Mouse (Mus musculus) spleen, adult 2 months (tissue): ENCODE data around the gene Adcy7. TPM values are rescaled to one million over a fixed set of nuclear protein-coding genes. Genes with fewer than 3 reads are reported as not detected.

Experiments used
- DNase-seq, 2 experiments: peaks; one replicate each; pipeline versions ENCODE4 v3.0.0 to v3.0.0-alpha.2; 2012 to 2021; ENCODE audit warnings: low spot score in 2 of 2, low read depth in 1 of 2
- H3K27ac ChIP-seq: fragments of 200-500 bp; 2 replicates; pipeline ENCODE4 v1.5.1; 2012; ENCODE audit warnings: low read length, inconsistent platforms; ENCODE audit not compliant: insufficient read depth
- H3K27me3 ChIP-seq: fragments of 200-500 bp; 2 replicates; pipeline ENCODE4 v1.6.1; 2012; ENCODE audit warnings: mild to moderate bottlenecking, moderate library complexity, low read length, inconsistent platforms; ENCODE audit not compliant: control insufficient read depth, insufficient read depth
- H3K36me3 ChIP-seq: fragments of 200-500 bp; 2 replicates; pipeline ENCODE4 v1.6.1; 2012; ENCODE audit warnings: mild to moderate bottlenecking, low read length, inconsistent platforms; ENCODE audit not compliant: control insufficient read depth, insufficient read depth
- H3K4me1 ChIP-seq: fragments of 200-500 bp; 2 replicates; pipeline ENCODE4 v1.6.1; 2011; ENCODE audit warnings: inconsistent platforms; ENCODE audit not compliant: control insufficient read depth, insufficient read depth, insufficient read length
- H3K4me3 ChIP-seq: fragments of 200-500 bp; 2 replicates; pipeline ENCODE4 v1.5.1; 2011; ENCODE audit warnings: mild to moderate bottlenecking, inconsistent platforms; ENCODE audit not compliant: insufficient read depth, insufficient read length; ENCODE audit errors: extremely low read depth
- CTCF ChIP-seq: fragments of 200-500 bp; IDR thresholded peaks from 2 replicates; pipeline ENCODE4 v1.5.1; 2011; ENCODE audit warnings: mild to moderate bottlenecking, inconsistent platforms; ENCODE audit not compliant: insufficient read depth, insufficient read length, insufficient replicate concordance; ENCODE audit errors: extremely low read depth
- POLR2A ChIP-seq: fragments of 200-500 bp; IDR thresholded peaks from 2 replicates; pipeline ENCODE4 v1.6.1; 2011; ENCODE audit warnings: low read depth, low read length, inconsistent platforms
- WGBS: fragments of 180-500 bp; shearing (Covaris S2); methylation state at CpG from one replicate; pipeline ENCODE4 v1.1.7; 2018; 5-methylcytosine and 5-hydroxymethylcytosine counted together
- polyA plus RNA-seq: library from polyadenylated mRNA; depleted of rRNA; stranded (reverse); fragments of >200 nt; gene quantifications from 2 replicates; pipeline ENCODE4 v1.2.3, GENCODE M21; 2012

The Adcy7 gene
- polyA plus RNA-seq, 1 experiment = 76.9 TPM

GRCm38 (mm10) chr8:88325251-88325650 lies 53.0 kb downstream of the Adcy7 start:
- Histone ChIP-seq H3K27ac (no peak overlapping the region), H3K4me3 (no peak overlapping the region), H3K27me3 (no peaks in the 10 kb centered on the region), H3K36me3 (peaks cover 64% of the 10 kb centered on the region), H3K4me1 (no peaks in the 10 kb centered on the region)
- DNase-seq = no peak
- TF ChIP-seq CTCF (no peak), POLR2A (no peak)
- WGBS = 89% methylated on average over 5 of the region's 5 CpGs

- no peak for DNase-seq
- 92% methylated on average over 5 of the region's 5 CpGs for WGBS
- H3K4me3 ChIP-seq = no peak overlapping the region
- H3K27me3 ChIP-seq = no peaks in the 10 kb centered on the region
- TF ChIP-seq CTCF = no peak
- TF ChIP-seq POLR2A = no peak
- no peaks in the 10 kb centered on the region for H3K4me1 ChIP-seq
- H3K27ac ChIP-seq = no peak overlapping the region
- H3K36me3 ChIP-seq = peaks cover 64% of the 10 kb centered on the region
Observed at GRCm38 (mm10) chr8:88325795-88326194, 53.6 kb downstream of the Adcy7 start.

- H3K4me3 ChIP-seq = no peak overlapping the region
- no peaks in the 10 kb centered on the region for H3K4me1 ChIP-seq
- no peaks in the 10 kb centered on the region for H3K27me3 ChIP-seq
- TF ChIP-seq POLR2A (no peak), CTCF (no peak)
- no peak overlapping the region for H3K27ac ChIP-seq
- peaks cover 68% of the 10 kb centered on the region for H3K36me3 ChIP-seq
- DNase-seq = no peak
- WGBS = 96% methylated on average over 12 of the region's 12 CpGs
Observed at GRCm38 (mm10) chr8:88326328-88326727, 54.1 kb downstream of the Adcy7 start.

- no peaks in the 10 kb centered on the region for H3K4me1 ChIP-seq
- 90% methylated on average over 6 of the region's 6 CpGs for WGBS
- DNase-seq = no peak
Observed at GRCm38 (mm10) chr8:88328689-88329088, 56.5 kb downstream of the Adcy7 start.

GRCm38 (mm10) chr8:88330816-88331215 lies 58.6 kb downstream of the Adcy7 start:
- WGBS = 87% methylated on average over 3 of the region's 3 CpGs

More at GRCm38 (mm10) chr8:88328689-88329088, 56.5 kb downstream of the Adcy7 start:
- TF ChIP-seq POLR2A = no peak
- TF ChIP-seq CTCF = no peak
- Histone ChIP-seq H3K4me3 (no peak overlapping the region), H3K36me3 (peaks cover 60% of the 10 kb centered on the region), H3K27ac (no peak overlapping the region), H3K27me3 (no peaks in the 10 kb centered on the region)

GRCm38 (mm10) chr8:88334384-88334783 lies 62.2 kb downstream of the Adcy7 start:
- no peak for TF ChIP-seq POLR2A
- no peak for TF ChIP-seq CTCF
- Histone ChIP-seq H3K36me3 (peaks cover 30% of the 10 kb centered on the region), H3K27me3 (no peaks in the 10 kb centered on the region), H3K4me3 (no peak overlapping the region), H3K27ac (no peak overlapping the region), H3K4me1 (no peaks in the 10 kb centered on the region)
- DNase-seq = no peak
- 94% methylated on average over 2 of the region's 2 CpGs for WGBS

More at GRCm38 (mm10) chr8:88330816-88331215, 58.6 kb downstream of the Adcy7 start:
- TF ChIP-seq CTCF = no peak
- TF ChIP-seq POLR2A = no peak
- Histone ChIP-seq H3K36me3 (peaks cover 45% of the 10 kb centered on the region), H3K27me3 (no peaks in the 10 kb centered on the region), H3K27ac (no peak overlapping the region), H3K4me3 (no peak overlapping the region), H3K4me1 (no peaks in the 10 kb centered on the region)
- no peak for DNase-seq

- 85% methylated on average over 3 of the region's 3 CpGs for WGBS
- no peak overlapping the region for H3K27ac ChIP-seq
- no peak for TF ChIP-seq POLR2A
- DNase-seq = no peak
- H3K4me3 ChIP-seq = no peak overlapping the region
- H3K36me3 ChIP-seq = peaks cover 30% of the 10 kb centered on the region
- H3K4me1 ChIP-seq = no peaks in the 10 kb centered on the region
- no peaks in the 10 kb centered on the region for H3K27me3 ChIP-seq
Observed at GRCm38 (mm10) chr8:88334975-88335374, 62.8 kb downstream of the Adcy7 start.
